Mouse (Mus musculus) brain, embryonic 14.5 days (tissue): ENCODE data around the gene 5031439G07Rik.

Source experiments
- CTCF ChIP-seq: fragments of 200-500 bp; IDR thresholded peaks from 2 replicates; pipeline ENCODE4 v1.5.1; 2012; ENCODE audit warnings: inconsistent platforms, mild to moderate bottlenecking, moderate library complexity, borderline replicate concordance; ENCODE audit not compliant: insufficient read depth, insufficient read length; ENCODE audit errors: extremely low read depth
- POLR2A ChIP-seq: fragments of 200-500 bp; IDR thresholded peaks from 2 replicates; pipeline ENCODE4 v1.6.1; 2012; ENCODE audit warnings: mild to moderate bottlenecking, inconsistent platforms, borderline replicate concordance; ENCODE audit not compliant: poor library complexity, insufficient read depth, insufficient read length, severe bottlenecking; ENCODE audit errors: extremely low read depth

GRCm38 (mm10) chr15:84924781-84925315, 63.5 kb downstream of the 5031439G07Rik start:
- peak; percentile 34; the same call in 1 of the 2 replicates for TF ChIP-seq CTCF
- TF ChIP-seq POLR2A: no peak
